Mouse (Mus musculus) cortical plate, adult 2 months (tissue): ENCODE measurements around the gene Gm826.

Experiments
- CTCF ChIP-seq: fragments of 200-500 bp; IDR thresholded peaks from 2 replicates; pipeline ENCODE4 v1.5.1; 2011; ENCODE audit warnings: mild to moderate bottlenecking, control low read depth, low read length; ENCODE audit not compliant: insufficient read depth; ENCODE audit errors: extremely low read depth
- POLR2A ChIP-seq: fragments of 200-500 bp; IDR thresholded peaks from 2 replicates; pipeline ENCODE4 v1.6.1; 2011; ENCODE audit warnings: mild to moderate bottlenecking, low read length, control low read depth; ENCODE audit not compliant: insufficient read depth; ENCODE audit errors: extremely low read depth

DNA sequence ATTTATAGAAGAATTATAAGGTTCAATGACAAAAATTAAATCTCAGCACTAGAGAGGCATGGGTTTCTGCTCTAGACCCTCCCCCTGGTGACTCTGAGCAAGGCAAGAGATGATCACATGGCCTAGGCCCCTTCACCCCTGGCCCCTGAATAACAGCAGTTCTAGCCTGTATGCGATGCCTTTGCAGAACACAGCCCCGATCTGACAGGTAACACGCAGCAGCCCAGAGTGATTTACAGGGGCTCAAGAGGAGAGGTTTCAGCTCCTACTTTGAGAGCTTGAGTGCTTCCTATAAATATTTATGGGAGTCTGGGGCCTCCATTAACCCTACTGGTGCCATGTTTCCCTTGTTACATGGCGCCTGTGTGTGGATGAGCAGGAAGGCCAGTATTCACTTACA, 23.5 kb upstream of the Gm826 start:
- TF ChIP-seq CTCF (no peak), POLR2A (no peak)
